In genomic region chr14:75645461-75645860, GRCm38 (mm10) we compare ENCODE assay signal across 24 mouse cellular contexts. TPM values are rescaled to one million over a fixed set of nuclear protein-coding genes. Genes with fewer than 3 reads are reported as not detected.
"Had no signal": no experiment of that assay in that cellular context is flagged by ENCODE, and none has a peak within 500 bp of the region (broad histone marks: within the 10 kb centered on the region; RNA-seq: fewer than 3 reads in every experiment).

No protein-coding gene starts in this region.

- DNase-seq: kidney, adult 2 months; kidney, postnatal 25 days; layer of hippocampus, adult 9-11 months; liver, embryonic 13.5 days; lung, adult 2 months; lung, postnatal 14 days; lung, postnatal 4 days; midbrain, embryonic 14.5 days; right cerebral cortex, adult 18-20 months; right cerebral cortex, postnatal 14 days; right cerebral cortex, postnatal 4 days; thymus, adult 2 months; thymus, postnatal 14 days; thymus, postnatal 4 days had no signal

RNA-seq across cellular contexts. Expression of gene Erich6b, which starts 3.4 kb away (rescaled TPM):
- total RNA-seq: layer of hippocampus, adult 2 months; layer of hippocampus, postnatal 25 days; left cerebral cortex, adult 18-20 months; left cerebral cortex, postnatal 10 days; left cerebral cortex, postnatal 36 days; liver, adult 2 months; megakaryocyte progenitor cell, adult 5-6 weeks; megakaryocyte-erythroid progenitor cell, adult 5-6 weeks; midbrain, postnatal 0 days; neutrophil, adult 5-6 weeks had no signal

RNA-seq across cellular contexts. Expression of gene Spert, which starts 52.5 kb away (rescaled TPM):
- total RNA-seq: layer of hippocampus, adult 2 months; layer of hippocampus, postnatal 25 days; left cerebral cortex, adult 18-20 months; left cerebral cortex, postnatal 10 days; left cerebral cortex, postnatal 36 days; liver, adult 2 months; megakaryocyte progenitor cell, adult 5-6 weeks; megakaryocyte-erythroid progenitor cell, adult 5-6 weeks; midbrain, postnatal 0 days; neutrophil, adult 5-6 weeks had no signal
